Mouse (Mus musculus): ENCODE results near the gene Med24.
"Not testable (repeated sequence)": the region's sequence is repeated elsewhere in the genome, so short reads cannot be mapped to it uniquely, and the experiment has no call there.

Gene Med24

GRCm38 (mm10) chr11:98675829-98676363 lies 53.3 kb downstream of the Med24 start:
- TF ChIP-seq POU5F1 (IDR thresholded peaks at IDR 0.05; ENCODE audit: borderline replicate concordance, low read length) = no peak
- no peak for TF ChIP-seq CTCF (conservative IDR thresholded peaks at IDR 0.05; ENCODE audit: low read length)
- TF ChIP-seq NANOG (IDR thresholded peaks at IDR 0.05; ENCODE audit: borderline replicate concordance, low read length) = no peak
- H3K4me1 ChIP-seq (replicated peaks; ENCODE audit: low read depth, low read length) = peaks cover 73% of the 10 kb centered on the region
- no peaks in the 10 kb centered on the region for H3K27me3 ChIP-seq (ENCODE audit: insufficient read depth, low read length)
- H3K4me3 ChIP-seq (replicated peaks; ENCODE audit: low read length) = no peak overlapping the region
- no peaks in the 10 kb centered on the region for H3K36me3 ChIP-seq (ENCODE audit: insufficient read depth, low read length)
- no peaks in the 10 kb centered on the region for H3K9me3 ChIP-seq (ENCODE audit: low read length)

- peak overlapping the region; percentile 37; the same call in 1 of the 2 replicates for H3K4me3 ChIP-seq (replicated peaks; ENCODE audit: low read length)
- H3K9me3 ChIP-seq (ENCODE audit: low read length); H3K27me3 ChIP-seq (ENCODE audit: insufficient read depth, low read length); H3K36me3 ChIP-seq (ENCODE audit: insufficient read depth, low read length): not testable (repeated sequence)
- H3K4me1 ChIP-seq (replicated peaks; ENCODE audit: low read depth, low read length) = peaks cover 51% of the 10 kb centered on the region
- peak; percentile 18; the same call in 1 of the 2 replicates for TF ChIP-seq CTCF (conservative IDR thresholded peaks at IDR 0.05; ENCODE audit: low read length)
These were observed 56.1 kb downstream of the Med24 start for GRCm38 (mm10) chr11:98673136-98673535.

GRCm38 (mm10) chr11:98672482-98672881 lies 56.8 kb downstream of the Med24 start:
- Histone ChIP-seq H3K36me3 (ENCODE audit: insufficient read depth, low read length) (no peaks in the 10 kb centered on the region), H3K4me3 (replicated peaks; ENCODE audit: low read length) (no peak overlapping the region), H3K9me3 (ENCODE audit: low read length) (no peaks in the 10 kb centered on the region), H3K27me3 (ENCODE audit: insufficient read depth, low read length) (peaks cover 6% of the 10 kb centered on the region; the same call in 1 of the 2 replicates), H3K4me1 (replicated peaks; ENCODE audit: low read depth, low read length) (peaks cover 55% of the 10 kb centered on the region)
- TF ChIP-seq POU5F1 (IDR thresholded peaks at IDR 0.05; ENCODE audit: borderline replicate concordance, low read length) = no peak

GRCm38 (mm10) chr11:98671857-98672256 lies 57.4 kb downstream of the Med24 start:
- no peak overlapping the region for H3K4me3 ChIP-seq (replicated peaks; ENCODE audit: low read length)
- H3K9me3 ChIP-seq (ENCODE audit: low read length) = no peaks in the 10 kb centered on the region
- peaks cover 12% of the 10 kb centered on the region for H3K27me3 ChIP-seq (ENCODE audit: insufficient read depth, low read length)
- peaks cover 54% of the 10 kb centered on the region for H3K4me1 ChIP-seq (replicated peaks; ENCODE audit: low read depth, low read length)
- no peak for TF ChIP-seq POU5F1 (IDR thresholded peaks at IDR 0.05; ENCODE audit: borderline replicate concordance, low read length)
- TF ChIP-seq NANOG (IDR thresholded peaks at IDR 0.05; ENCODE audit: borderline replicate concordance, low read length) = no peak
- no peak for TF ChIP-seq CTCF (conservative IDR thresholded peaks at IDR 0.05; ENCODE audit: low read length)
- H3K36me3 ChIP-seq (ENCODE audit: insufficient read depth, low read length) = no peaks in the 10 kb centered on the region

- Histone ChIP-seq H3K4me3 (replicated peaks; ENCODE audit: low read length) (no peak overlapping the region), H3K9me3 (ENCODE audit: low read length) (no peaks in the 10 kb centered on the region), H3K27me3 (ENCODE audit: insufficient read depth, low read length) (peaks cover 17% of the 10 kb centered on the region), H3K36me3 (ENCODE audit: insufficient read depth, low read length) (no peaks in the 10 kb centered on the region), H3K4me1 (replicated peaks; ENCODE audit: low read depth, low read length) (peaks cover 49% of the 10 kb centered on the region)
- TF ChIP-seq POU5F1 (IDR thresholded peaks at IDR 0.05; ENCODE audit: borderline replicate concordance, low read length) (no peak), CTCF (conservative IDR thresholded peaks at IDR 0.05; ENCODE audit: low read length) (no peak), NANOG (IDR thresholded peaks at IDR 0.05; ENCODE audit: borderline replicate concordance, low read length) (no peak)
These were observed 57.9 kb downstream of the Med24 start for GRCm38 (mm10) chr11:98671284-98671815.

- Histone ChIP-seq H3K27me3 (ENCODE audit: insufficient read depth, low read length) (peaks cover 22% of the 10 kb centered on the region), H3K9me3 (ENCODE audit: low read length) (no peaks in the 10 kb centered on the region), H3K4me3 (replicated peaks; ENCODE audit: low read length) (no peak overlapping the region), H3K36me3 (ENCODE audit: insufficient read depth, low read length) (no peaks in the 10 kb centered on the region), H3K4me1 (replicated peaks; ENCODE audit: low read depth, low read length) (peaks cover 38% of the 10 kb centered on the region)
- TF ChIP-seq CTCF (conservative IDR thresholded peaks at IDR 0.05; ENCODE audit: low read length) = no peak
- no peak for TF ChIP-seq NANOG (IDR thresholded peaks at IDR 0.05; ENCODE audit: borderline replicate concordance, low read length)
- TF ChIP-seq POU5F1 (IDR thresholded peaks at IDR 0.05; ENCODE audit: borderline replicate concordance, low read length) = no peak
These were observed 60.3 kb downstream of the Med24 start for GRCm38 (mm10) chr11:98668984-98669383.

- no peaks in the 10 kb centered on the region for H3K36me3 ChIP-seq (ENCODE audit: insufficient read depth, low read length)
- H3K4me3 ChIP-seq (replicated peaks; ENCODE audit: low read length) = no peak within 1 kb of the TSS
- peaks cover 27% of the 10 kb centered on the region for H3K27me3 ChIP-seq (ENCODE audit: insufficient read depth, low read length)
- H3K4me1 ChIP-seq (replicated peaks; ENCODE audit: low read depth, low read length) = peaks cover 28% of the 10 kb centered on the region
- TF ChIP-seq POU5F1 (IDR thresholded peaks at IDR 0.05; ENCODE audit: borderline replicate concordance, low read length) = no peak
- TF ChIP-seq NANOG (IDR thresholded peaks at IDR 0.05; ENCODE audit: borderline replicate concordance, low read length) = no peak
- no peak for TF ChIP-seq CTCF (conservative IDR thresholded peaks at IDR 0.05; ENCODE audit: low read length)
- H3K9me3 ChIP-seq (ENCODE audit: low read length) = no peaks in the 10 kb centered on the region
These were observed 65.1 kb downstream of the Med24 start, which contains the start of gene Gsdma for GRCm38 (mm10) chr11:98664091-98664490. Gene Gsdma (plus strand): TSS chr11:98664351.

GRCm38 (mm10) chr11:98660517-98660916 lies 68.7 kb downstream of the Med24 start:
- Histone ChIP-seq H3K36me3 (ENCODE audit: insufficient read depth, low read length) (no peaks in the 10 kb centered on the region), H3K4me3 (replicated peaks; ENCODE audit: low read length) (no peak overlapping the region), H3K9me3 (ENCODE audit: low read length) (no peaks in the 10 kb centered on the region), H3K4me1 (replicated peaks; ENCODE audit: low read depth, low read length) (peaks cover 20% of the 10 kb centered on the region), H3K27me3 (ENCODE audit: insufficient read depth, low read length) (peaks cover 5% of the 10 kb centered on the region; the same call in 1 of the 2 replicates)
- TF ChIP-seq NANOG (IDR thresholded peaks at IDR 0.05; ENCODE audit: borderline replicate concordance, low read length) (no peak), CTCF (conservative IDR thresholded peaks at IDR 0.05; ENCODE audit: low read length) (peak; percentile 80), POU5F1 (IDR thresholded peaks at IDR 0.05; ENCODE audit: borderline replicate concordance, low read length) (no peak)

GRCm38 (mm10) chr11:98655076-98655475 lies 74.2 kb downstream of the Med24 start:
- not testable (repeated sequence) for H3K4me1 ChIP-seq (replicated peaks; ENCODE audit: low read depth, low read length)

More at GRCm38 (mm10) chr11:98655076-98655475, 74.2 kb downstream of the Med24 start:
- not testable (repeated sequence) for H3K27me3 ChIP-seq (ENCODE audit: insufficient read depth, low read length); H3K9me3 ChIP-seq (ENCODE audit: low read length); H3K36me3 ChIP-seq (ENCODE audit: insufficient read depth, low read length); H3K4me3 ChIP-seq (replicated peaks; ENCODE audit: low read length)
- peak; percentile 54 for TF ChIP-seq CTCF (conservative IDR thresholded peaks at IDR 0.05; ENCODE audit: low read length)

Data from E14TG2a.4 (cell line).